Mouse (Mus musculus): ENCODE data around the gene Shroom1. TPM values are rescaled to one million over a fixed set of nuclear protein-coding genes. Genes with fewer than 3 reads are reported as not detected.

Gene Shroom1
- polyA plus RNA-seq, 1 experiment, result 0.07 TPM

GRCm38 (mm10) chr11:53457372-53457954 lies 458 bp downstream of the Shroom1 start:
- Histone ChIP-seq H3K4me1 (peaks cover 23% of the 10 kb centered on the region), H3K4me3 (replicated peaks) (peak overlapping the region; percentile 93), H3K9me3 (peaks cover 10% of the 10 kb centered on the region; the same call in 1 of the 2 replicates), H3K27me3 (replicated peaks) (peaks cover 80% of the 10 kb centered on the region), H3K36me3 (replicated peaks; ENCODE audit: low read length) (no peaks in the 10 kb centered on the region)
- no peak for TF ChIP-seq GATA1 (IDR thresholded peaks at IDR 0.05; ENCODE audit: borderline replicate concordance, low read length)
- no peak for TF ChIP-seq FLI1 (IDR thresholded peaks at IDR 0.05; ENCODE audit: low read length)

GRCm38 (mm10) chr11:53458996-53459395 lies 2.0 kb downstream of the Shroom1 start:
- Histone ChIP-seq H3K36me3 (replicated peaks; ENCODE audit: low read length) (no peaks in the 10 kb centered on the region), H3K9me3 (peaks cover 10% of the 10 kb centered on the region), H3K27me3 (replicated peaks) (peaks cover 85% of the 10 kb centered on the region), H3K4me1 (peaks cover 29% of the 10 kb centered on the region), H3K4me3 (replicated peaks) (no peak overlapping the region)
- TF ChIP-seq GATA1 (IDR thresholded peaks at IDR 0.05; ENCODE audit: borderline replicate concordance, low read length) (no peak), FLI1 (IDR thresholded peaks at IDR 0.05; ENCODE audit: low read length) (no peak)

GRCm38 (mm10) chr11:53460192-53460591 lies 3.2 kb downstream of the Shroom1 start:
- Histone ChIP-seq H3K36me3 (replicated peaks; ENCODE audit: low read length) (no peaks in the 10 kb centered on the region), H3K4me3 (replicated peaks) (no peak overlapping the region), H3K4me1 (peaks cover 30% of the 10 kb centered on the region), H3K27me3 (replicated peaks) (peaks cover 88% of the 10 kb centered on the region), H3K9me3 (peaks cover 15% of the 10 kb centered on the region)
- TF ChIP-seq GATA1 (IDR thresholded peaks at IDR 0.05; ENCODE audit: borderline replicate concordance, low read length) (no peak), FLI1 (IDR thresholded peaks at IDR 0.05; ENCODE audit: low read length) (no peak)

GRCm38 (mm10) chr11:53461727-53462126 lies 4.7 kb downstream of the Shroom1 start:
- peaks cover 15% of the 10 kb centered on the region for H3K9me3 ChIP-seq
- peaks cover 33% of the 10 kb centered on the region for H3K4me1 ChIP-seq
- no peak overlapping the region for H3K4me3 ChIP-seq (replicated peaks)
- TF ChIP-seq GATA1 (IDR thresholded peaks at IDR 0.05; ENCODE audit: borderline replicate concordance, low read length) (no peak), FLI1 (IDR thresholded peaks at IDR 0.05; ENCODE audit: low read length) (no peak)
- H3K36me3 ChIP-seq (replicated peaks; ENCODE audit: low read length), result no peaks in the 10 kb centered on the region
- H3K27me3 ChIP-seq (replicated peaks), result peaks cover 90% of the 10 kb centered on the region

- Histone ChIP-seq H3K36me3 (replicated peaks; ENCODE audit: low read length) (no peaks in the 10 kb centered on the region), H3K9me3 (peaks cover 10% of the 10 kb centered on the region), H3K4me1 (peaks cover 25% of the 10 kb centered on the region), H3K27me3 (replicated peaks) (peaks cover 85% of the 10 kb centered on the region), H3K4me3 (replicated peaks) (peak overlapping the region; percentile 87)
- TF ChIP-seq GATA1 (IDR thresholded peaks at IDR 0.05; ENCODE audit: borderline replicate concordance, low read length), result no peak
- no peak for TF ChIP-seq FLI1 (IDR thresholded peaks at IDR 0.05; ENCODE audit: low read length)
Measured at GRCm38 (mm10) chr11:53463551-53464424, 6.8 kb downstream of the Shroom1 start.

GRCm38 (mm10) chr11:53466231-53466971 lies 9.4 kb downstream of the Shroom1 start:
- TF ChIP-seq GATA1 (IDR thresholded peaks at IDR 0.05; ENCODE audit: borderline replicate concordance, low read length) (no peak), FLI1 (IDR thresholded peaks at IDR 0.05; ENCODE audit: low read length) (no peak)
- Histone ChIP-seq H3K9me3 (peaks cover 5% of the 10 kb centered on the region), H3K27me3 (replicated peaks) (peaks cover 91% of the 10 kb centered on the region), H3K36me3 (replicated peaks; ENCODE audit: low read length) (no peaks in the 10 kb centered on the region), H3K4me3 (replicated peaks) (peak overlapping the region; percentile 85), H3K4me1 (peaks cover 44% of the 10 kb centered on the region)

GRCm38 (mm10) chr11:53469294-53469967 lies 12.4 kb downstream of the Shroom1 start:
- Histone ChIP-seq H3K9me3 (peaks cover 10% of the 10 kb centered on the region), H3K27me3 (replicated peaks) (peaks cover 83% of the 10 kb centered on the region), H3K36me3 (replicated peaks; ENCODE audit: low read length) (no peaks in the 10 kb centered on the region), H3K4me1 (peaks cover 33% of the 10 kb centered on the region), H3K4me3 (replicated peaks) (no peak overlapping the region)
- no peak for TF ChIP-seq GATA1 (IDR thresholded peaks at IDR 0.05; ENCODE audit: borderline replicate concordance, low read length)
- no peak for TF ChIP-seq FLI1 (IDR thresholded peaks at IDR 0.05; ENCODE audit: low read length)

GRCm38 (mm10) chr11:53469968-53470695 lies 13.1 kb downstream of the Shroom1 start, which contains the start of gene Gm9837:
Gene Gm9837, minus strand, starts transcription at chr11:53470479.
- peaks cover 82% of the 10 kb centered on the region for H3K27me3 ChIP-seq (replicated peaks)
- peaks cover 33% of the 10 kb centered on the region for H3K4me1 ChIP-seq
- no peaks in the 10 kb centered on the region for H3K36me3 ChIP-seq (replicated peaks; ENCODE audit: low read length)
- peaks cover 5% of the 10 kb centered on the region for H3K9me3 ChIP-seq
- TF ChIP-seq GATA1 (IDR thresholded peaks at IDR 0.05; ENCODE audit: borderline replicate concordance, low read length), result no peak
- no peak for TF ChIP-seq FLI1 (IDR thresholded peaks at IDR 0.05; ENCODE audit: low read length)
- peak within 1 kb of the TSS; percentile 59 for H3K4me3 ChIP-seq (replicated peaks)
